Mouse (Mus musculus): Measurements from ENCODE around the gene Mrpl32.

The Mrpl32 gene

DNA sequence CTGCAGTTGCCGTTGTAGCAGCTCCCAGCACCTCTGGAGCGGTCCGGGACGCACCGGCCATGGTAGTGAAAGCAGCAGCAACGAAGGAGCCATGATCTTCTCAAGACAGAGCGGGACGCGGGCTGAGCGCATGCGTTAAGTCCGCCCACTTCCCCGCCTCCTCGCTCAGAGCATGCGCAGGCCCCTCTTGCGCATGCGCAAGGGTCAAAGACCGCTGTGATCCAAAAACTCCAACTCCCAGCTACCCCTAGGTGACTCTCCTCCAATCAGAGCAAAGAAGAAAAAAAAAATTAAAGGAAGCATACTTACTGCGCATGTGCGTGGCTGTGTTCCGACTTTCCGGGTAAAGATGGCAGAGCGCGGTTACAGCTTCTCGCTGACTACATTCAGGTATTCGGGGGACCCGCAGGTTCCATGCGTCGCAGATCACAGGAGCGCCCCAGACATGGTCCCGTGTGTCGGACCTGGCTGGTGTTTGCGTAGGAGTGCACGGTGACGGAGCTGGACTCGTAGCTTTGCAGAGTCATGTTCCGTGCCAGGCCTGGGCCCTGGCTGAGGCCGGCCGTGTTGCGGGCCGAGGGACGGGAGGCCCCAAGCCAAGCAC, at the start of gene Mrpl32, which contains the start of gene Psma2:
TSS of gene Mrpl32 (minus strand) at position 240 of the 604 bp plus-strand sequence.
TSS of gene Psma2 (plus strand) at position 315 of the 604 bp plus-strand sequence.
- DNase-seq (ENCODE audit: low spot score): peak; percentile 99

DNA sequence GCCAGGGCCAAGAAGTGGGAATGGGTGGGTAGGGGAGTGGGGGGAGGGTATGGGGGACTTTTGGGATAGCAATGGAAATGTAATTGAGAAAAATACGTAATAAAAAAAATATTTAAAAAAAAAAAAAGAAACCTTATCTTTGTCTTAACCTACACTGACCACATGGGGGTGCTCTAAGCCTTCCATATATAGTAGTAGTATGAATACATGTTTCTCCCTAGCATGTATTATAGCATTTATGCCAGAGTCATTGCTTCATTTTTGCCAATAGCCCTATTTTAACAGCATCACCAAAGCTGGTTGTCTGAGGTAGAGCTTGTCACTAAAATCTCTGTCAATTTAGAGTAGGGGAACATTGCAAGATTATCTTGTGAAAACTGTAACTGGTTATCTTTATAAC, 36.3 kb upstream of the Mrpl32 start:
- DNase-seq (ENCODE audit: low spot score): peak; percentile 70

DNA sequence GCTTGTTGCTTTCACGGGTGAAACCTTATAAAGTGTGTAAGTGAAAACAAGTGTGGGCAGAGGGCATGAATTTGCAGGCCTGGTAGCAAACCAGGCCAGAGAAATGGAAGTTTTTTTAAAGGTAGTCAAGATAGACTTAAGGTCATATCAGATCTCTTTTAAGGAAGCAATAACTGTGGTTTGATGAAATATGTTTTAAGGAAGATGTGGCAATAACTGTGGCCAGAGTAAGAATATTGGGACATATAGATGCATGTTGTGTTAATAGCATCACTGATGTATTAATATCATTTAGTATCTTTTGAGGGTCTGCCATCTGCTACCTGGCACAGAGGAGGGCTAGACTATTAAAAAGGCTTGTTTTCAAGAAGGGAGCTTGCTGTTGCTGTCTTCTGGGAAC, 27.0 kb upstream of the Mrpl32 start:
- DNase-seq (ENCODE audit: low spot score): no peak

DNA sequence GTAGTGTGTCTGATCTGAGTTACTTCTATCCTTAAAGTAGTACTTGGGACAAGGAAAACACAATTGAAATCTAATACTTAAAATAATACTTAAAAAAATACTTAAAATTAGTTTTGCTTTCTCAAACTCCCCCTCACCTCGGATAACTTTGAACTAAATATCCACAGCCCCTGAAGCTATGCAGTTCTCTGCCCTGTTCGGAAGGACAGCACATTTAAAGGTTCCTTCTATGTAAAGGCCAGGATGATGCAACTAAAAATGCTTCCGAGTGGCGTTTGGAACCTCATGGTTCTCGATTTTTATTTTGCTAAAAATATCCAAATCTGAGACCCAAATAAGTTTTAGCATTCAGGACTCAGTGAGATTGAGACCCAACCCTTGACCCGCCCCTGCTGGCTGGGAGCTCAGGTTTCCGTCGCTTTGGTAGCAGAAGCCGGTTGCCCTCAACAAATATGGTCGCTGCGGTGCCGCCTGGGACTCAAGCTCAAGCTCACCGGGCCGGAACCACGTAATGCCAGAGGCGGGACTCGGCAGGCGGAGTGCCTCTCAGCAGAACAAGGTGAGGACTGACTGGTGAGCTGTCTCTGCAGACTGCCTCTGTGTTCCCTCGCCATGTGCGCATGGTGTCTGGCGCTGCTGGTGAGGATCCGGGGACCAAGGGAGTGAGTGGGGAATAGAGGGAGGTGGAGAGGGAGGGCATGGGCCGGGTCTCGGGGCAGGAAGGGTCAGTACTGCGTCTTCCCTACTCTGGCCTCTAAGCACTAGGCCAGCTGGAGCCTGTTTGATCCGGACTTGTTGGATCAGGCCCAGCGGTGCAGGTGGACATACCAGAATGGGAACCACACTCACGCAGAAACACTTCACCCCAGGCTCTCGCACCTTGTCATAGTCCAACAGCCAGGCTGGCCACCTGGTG, 17.0 kb upstream of the Mrpl32 start, which contains the start of gene AW209491:
TSS of gene AW209491 (plus strand) at position 429 of the 916 bp plus-strand sequence.
- DNase-seq (ENCODE audit: low spot score): peak; percentile 95

DNA sequence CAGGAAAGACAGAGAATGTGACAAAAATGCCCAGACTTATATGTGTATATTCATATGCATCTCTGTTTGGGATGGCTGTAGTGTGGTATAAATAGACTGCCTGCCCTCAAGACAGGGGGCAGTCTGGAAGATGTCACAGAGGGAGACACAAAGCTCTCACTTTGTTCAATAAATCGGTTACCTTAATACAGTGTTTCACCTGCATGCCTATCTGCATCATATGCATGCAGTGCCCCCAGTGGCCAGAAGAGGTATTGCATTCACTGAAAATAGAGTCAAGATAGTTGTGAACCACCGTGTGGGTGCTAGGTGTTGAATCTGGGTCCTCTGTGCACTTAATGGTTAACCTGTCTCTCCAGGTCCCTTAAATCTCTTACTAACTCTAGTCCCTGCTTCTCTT, 5.8 kb upstream of the Mrpl32 start:
- peak; percentile 74 for DNase-seq (ENCODE audit: low spot score)

DNA sequence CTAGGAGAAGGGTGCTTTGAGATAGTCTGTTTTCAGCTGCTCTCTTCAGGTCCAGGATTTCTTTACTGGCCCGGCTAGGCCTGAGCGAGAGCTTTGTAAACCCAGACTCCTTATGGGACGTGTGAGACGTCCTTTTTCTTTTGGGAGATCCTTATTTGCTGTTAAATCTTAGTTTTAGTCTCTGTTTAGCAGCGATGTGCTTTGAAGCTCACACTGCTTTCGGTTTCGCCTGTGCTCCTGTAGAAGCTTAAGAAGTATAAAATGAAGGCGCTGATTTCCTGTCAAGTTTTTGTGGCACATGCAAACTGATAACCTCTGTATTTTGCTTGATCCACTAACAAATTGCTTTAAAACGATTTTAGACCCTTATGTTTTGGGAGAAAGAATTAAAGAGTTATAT, 588 bp upstream of the Mrpl32 start:
- DNase-seq (ENCODE audit: low spot score): no peak

DNA sequence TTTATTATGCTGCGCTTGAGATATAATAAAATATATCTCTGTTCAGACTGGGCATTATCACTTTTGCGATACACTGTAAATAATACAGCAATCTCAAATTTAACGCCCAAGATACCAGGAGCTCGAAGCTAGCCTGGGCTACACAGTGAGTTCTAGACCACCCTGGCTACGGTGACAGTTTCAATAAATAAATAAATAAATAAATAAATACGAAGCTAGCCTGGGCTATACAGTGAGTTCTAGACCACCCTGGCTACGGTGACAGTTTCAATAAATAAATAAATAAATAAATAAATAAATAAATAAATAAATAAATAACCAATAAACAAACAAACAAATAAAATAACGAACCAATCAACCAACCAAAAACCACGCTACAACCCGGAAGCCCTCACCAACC, 502 bp downstream of the Mrpl32 start:
- no peak for DNase-seq (ENCODE audit: low spot score)

DNA sequence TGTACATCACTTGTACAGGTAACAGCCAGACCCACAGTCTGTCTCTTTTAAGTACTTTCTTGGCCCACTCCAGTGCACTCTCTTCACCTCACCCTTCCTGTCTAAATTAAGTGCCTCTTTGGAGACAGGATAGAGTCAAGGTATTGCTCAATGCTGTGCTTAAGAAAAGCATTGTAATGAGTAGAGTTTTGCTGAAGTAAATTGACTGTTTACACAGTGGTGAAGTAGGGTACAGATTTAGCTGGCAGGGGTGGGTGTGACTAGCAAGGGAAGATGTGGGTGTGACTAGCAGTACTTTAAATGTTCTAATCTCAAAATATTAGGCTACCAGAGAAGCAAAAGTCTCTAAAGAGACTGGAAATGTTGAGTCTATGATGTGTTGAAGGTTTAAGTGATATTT, 5.3 kb downstream of the Mrpl32 start:
- DNase-seq (ENCODE audit: low spot score): no peak

DNA sequence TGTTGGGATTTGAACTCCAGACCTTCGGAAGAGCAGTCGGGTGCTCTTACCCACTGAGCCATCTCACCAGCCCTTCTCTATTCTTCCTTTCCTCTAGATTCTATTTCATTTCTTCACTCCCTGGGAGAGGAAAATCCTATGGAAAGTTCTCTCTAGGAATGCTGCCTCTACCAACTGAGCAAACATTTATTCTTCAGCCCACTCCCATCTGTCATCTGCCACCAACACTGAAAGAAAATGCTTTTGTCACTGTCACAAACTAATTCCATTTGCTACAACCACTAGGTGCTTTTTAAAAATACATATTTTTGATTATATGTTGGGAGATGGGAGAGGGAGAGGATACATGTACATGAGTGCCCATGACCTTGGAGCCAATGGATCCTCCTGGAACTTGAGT, 10.2 kb downstream of the Mrpl32 start:
- no peak for DNase-seq (ENCODE audit: low spot score)

DNA sequence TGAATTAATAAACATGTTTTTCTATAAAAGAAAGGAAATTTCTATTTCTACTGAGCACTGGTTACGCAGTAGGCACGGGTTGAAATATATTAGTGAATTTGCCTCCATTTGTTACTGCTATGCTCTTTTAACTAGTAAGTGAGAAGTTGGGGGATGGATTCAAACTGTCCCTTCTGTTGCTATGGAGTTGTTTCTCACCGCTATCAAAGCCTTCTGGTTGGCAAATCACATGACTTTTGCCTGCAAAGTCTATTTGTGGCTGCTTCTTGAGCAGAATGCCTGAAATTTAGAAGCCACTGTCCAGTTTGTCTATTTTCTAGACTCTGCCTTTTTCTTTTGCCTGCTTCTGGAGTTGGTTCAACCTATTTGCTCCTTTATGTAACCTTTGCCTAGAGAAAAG, 32.6 kb downstream of the Mrpl32 start:
- DNase-seq (ENCODE audit: low spot score): no peak

DNA sequence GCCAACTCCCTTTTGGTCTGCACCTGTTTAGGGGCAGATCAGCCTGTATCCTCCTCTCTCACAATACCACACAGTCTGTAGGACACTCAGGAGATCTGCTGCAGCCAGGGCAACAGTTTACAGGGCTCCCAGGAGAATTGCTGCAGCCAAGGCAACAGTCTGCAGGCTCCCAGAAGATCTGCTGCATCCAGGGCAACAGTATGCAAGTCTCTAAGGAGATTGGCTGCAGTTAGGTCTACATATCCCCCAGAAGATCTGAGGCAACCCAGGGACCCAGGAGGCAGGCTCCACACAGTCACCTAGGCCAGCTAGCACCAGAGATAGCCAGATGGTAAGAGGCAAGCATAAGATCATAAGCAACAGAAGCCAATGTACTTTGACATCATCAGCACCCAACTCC, 38.8 kb downstream of the Mrpl32 start:
- no peak for DNase-seq (ENCODE audit: low spot score)

DNA sequence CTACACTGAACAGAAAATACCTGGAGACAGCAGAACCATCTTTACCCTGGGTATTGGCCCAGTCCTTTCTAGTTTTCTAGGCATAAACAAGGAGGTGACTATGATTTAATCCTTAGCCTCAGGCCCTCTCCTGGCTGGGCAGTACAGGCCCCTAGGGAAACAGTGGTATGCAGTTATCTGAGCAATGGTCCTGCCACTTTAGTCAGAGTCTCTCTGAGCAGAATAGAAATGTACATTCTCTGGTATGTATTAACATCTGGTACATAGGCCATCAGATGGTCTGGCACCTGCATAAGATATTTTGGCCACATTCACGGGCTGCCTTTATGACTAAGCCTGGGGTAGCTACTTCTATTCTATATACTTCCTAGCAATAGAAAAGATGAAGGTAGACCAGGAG, 51.6 kb downstream of the Mrpl32 start:
- no peak for DNase-seq (ENCODE audit: low spot score)
